Mouse (Mus musculus): ENCODE measurements around the gene Hist1h4n.

Gene Hist1h4n

DNA sequence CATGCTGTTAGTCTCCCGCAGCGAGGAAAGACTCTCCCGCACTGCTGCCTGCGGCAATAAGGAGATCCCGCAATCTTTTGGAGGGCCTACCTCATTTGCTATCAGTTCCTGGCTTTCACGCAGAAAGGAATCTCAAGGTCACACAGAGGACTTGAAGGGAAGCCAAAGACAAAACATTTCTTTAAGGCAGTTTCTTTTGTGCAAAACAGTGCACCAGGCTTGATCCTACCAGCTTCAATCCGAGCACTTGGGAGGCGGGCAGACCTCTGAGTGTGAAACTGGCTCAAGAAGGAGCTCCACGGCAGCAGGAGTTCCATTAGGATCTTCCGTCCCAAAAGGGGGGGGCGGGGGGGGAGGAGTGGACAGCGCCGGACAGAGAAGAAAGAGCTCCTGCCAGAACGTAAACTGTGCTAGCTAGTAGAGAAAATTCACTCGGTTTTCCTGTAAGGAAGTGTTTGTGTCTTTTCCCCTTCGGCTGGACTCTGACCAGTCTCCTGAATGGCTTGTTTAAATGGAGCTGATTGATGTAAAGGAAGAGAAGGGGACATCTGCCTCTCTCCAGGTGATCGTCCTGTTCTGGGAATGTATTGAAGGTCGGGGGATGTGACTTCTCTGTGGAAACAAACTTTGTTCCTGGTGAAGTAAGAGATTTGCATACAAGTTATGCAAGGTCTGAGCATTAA, 41.3 kb downstream of the Hist1h4n start:
- DNase-seq = no peak

DNA sequence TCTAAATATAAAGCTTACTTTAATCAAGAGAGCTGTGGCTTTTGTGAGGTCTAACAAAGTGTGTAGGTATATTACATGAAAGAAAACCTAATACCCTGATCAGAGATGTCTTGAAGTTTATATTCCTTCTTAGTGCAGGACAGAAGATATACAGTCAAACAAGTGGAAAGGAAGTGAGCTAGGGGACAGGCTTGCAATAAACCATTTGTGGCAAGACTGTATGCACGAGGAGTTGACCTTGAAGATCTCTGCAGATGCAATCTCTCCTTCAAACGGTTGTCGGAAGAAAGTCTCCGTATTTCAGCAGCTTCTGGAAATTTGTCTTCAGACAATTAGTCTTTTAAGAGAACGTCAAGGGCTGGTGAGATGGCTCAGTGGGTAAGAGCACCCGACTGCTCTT, 42.1 kb downstream of the Hist1h4n start:
- DNase-seq = no peak

DNA sequence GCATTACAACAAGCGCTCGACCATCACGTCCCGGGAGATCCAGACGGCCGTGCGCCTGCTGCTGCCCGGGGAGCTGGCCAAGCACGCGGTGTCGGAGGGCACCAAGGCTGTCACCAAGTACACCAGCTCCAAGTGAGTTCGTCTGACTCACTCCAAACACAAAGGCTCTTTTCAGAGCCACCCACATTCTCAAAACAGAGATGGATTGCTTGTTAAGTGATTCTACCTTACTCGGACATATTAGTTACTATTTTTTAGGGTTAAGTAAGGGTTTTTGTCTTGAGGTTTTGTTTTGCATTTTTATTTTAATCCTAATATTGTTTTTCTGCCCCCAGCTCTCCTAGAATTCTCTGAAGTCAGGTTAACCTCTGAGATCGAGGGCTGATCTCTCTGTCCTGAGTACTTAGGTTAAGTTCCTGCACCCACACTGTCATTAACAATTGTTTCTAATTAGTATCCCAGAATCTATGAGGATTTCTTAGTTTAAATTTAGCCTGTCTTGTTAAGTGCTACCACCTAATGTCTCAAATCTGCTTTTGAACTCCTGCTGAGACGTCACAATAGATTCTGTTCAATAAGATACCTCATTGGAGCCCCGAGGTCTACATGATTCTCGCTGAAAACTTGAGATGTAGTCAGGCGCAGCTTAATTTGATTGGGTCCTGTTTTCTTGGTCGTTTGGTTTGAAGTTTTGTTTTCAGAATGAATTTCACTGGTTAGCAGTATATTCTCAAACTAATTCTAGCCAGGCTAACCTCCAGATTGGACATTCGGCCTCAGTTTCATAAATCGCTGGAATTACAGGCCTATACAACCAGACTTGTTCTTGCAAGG, 44.0 kb downstream of the Hist1h4n start:
- peak; percentile 30 for DNase-seq

DNA sequence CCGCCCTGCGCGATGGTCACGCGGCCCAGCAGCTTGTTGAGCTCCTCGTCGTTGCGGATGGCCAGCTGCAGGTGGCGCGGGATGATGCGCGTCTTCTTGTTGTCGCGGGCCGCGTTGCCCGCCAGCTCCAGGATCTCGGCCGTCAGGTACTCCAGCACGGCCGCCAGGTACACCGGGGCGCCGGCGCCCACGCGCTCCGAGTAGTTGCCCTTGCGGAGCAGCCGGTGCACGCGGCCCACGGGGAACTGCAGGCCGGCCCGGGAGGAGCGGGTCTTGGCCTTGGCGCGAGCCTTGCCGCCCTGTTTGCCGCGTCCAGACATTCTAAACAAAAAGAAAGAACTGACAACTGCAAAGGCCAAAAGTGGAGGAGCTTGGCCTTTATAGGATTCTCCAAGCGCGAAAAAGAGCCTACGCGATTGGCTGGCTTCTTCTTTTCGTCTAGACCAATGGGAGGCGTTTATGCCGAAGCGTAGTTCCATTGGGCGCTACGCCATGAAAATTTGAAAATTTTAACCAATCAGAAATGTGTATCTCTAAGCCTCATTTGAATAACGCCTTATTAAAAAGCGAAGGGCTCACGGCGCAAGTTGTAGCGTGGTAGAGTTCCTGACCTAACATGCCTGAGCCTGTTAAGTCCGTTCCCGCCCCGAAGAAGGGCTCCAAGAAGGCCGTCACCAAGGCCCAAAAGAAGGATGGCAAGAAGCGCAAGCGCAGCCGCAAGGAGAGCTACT, 44.9 kb downstream of the Hist1h4n start, which contains the start of the genes Hist1h2an and Hist1h2bp:
Hist1h2an (minus strand) TSS at position 320 of the 731 bp plus-strand sequence.
Hist1h2bp (plus strand) TSS at position 563 of the 731 bp plus-strand sequence.
- DNase-seq = peak; percentile 99

DNA sequence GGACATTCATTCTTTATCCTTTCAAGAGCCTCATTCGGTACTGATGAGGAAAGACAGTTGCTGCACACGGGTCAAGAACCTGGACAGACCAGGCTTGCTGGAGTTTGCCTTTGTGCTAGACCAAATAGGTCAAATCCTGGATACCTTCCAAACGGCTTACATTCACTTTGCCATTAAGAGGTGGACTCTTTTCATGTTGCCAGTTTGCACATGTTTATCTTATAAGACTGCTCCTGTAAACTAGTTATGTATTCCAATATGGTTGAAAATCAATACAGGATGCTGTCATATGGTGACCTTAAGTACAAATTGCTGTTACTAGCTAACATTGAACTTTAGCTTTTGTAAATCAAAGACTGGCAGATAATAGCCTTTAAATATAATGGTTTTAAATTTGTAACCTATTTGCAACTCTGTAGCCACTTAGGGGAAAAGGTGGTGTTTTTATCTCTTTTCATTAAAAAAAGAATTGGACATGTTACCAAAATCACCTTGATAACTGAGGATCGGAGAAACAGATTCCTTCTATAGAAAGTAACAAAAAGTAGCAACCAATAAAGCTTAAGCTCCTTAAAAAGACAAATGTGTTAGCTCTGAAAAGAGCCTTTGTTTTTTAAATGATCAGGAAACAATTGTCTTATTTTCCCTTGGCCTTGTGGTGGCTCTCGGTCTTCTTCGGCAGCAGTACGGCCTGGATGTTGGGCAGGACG, 45.7 kb downstream of the Hist1h4n start:
- peak; percentile 53 for DNase-seq

DNA sequence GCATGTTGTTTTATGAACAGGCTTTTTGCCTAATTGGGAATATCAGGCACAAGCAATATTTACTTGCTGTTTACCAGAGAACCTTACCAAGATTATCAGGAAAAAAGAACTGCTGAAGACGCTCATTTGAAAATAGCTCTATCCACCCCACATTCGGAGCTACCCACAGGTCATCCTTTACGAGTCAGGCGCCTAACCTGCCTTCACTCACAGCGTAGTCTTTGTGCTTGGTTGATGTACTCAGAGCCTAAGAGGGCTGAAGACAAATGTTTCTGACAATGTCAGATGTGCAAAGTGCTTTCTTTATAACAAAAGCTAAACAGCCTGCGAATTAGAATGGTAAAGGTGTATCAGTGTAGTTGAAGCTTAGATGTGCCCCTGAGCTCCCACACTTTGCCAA, 47.7 kb downstream of the Hist1h4n start:
- no peak for DNase-seq

DNA sequence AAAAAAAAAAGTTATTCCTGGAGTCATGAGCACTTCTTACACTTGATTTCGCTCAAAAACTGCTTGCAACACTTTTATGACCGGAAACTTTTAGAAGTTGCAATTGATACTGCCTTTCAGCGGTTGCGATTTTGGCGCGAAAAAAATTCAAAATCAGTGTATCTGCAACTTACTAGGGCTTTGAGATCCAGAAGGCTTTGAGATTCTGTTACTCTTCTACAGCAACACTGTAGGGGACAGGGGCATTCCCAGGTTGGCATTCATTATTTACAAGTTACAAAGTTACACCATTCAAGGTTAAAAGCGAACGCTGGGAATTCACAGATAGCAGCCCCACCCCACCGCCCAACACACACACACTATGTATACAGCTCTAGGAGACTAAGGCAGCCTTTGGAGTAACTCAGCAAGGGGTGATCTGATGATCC, 48.2 kb downstream of the Hist1h4n start:
- peak; percentile 80 for DNase-seq

DNA sequence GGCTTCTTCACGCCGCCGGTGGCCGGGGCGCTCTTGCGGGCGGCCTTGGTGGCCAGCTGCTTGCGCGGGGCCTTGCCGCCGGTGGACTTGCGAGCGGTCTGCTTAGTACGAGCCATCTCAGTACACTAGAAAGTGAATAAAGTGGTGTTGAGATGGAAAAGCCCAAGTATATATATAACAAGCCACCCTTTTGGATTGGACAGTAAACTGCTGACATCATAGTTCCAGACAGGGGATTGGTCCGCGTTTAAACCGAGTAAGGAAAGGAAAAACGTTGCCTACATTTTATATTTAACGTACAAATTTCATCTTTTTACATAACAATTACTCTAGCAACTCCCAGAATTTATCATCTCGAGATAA, 48.8 kb downstream of the Hist1h4n start, which contains the start of gene Hist1h3i:
Hist1h3i (minus strand) TSS at position 116 of the 363 bp plus-strand sequence.
- peak; percentile 95 for DNase-seq

DNA sequence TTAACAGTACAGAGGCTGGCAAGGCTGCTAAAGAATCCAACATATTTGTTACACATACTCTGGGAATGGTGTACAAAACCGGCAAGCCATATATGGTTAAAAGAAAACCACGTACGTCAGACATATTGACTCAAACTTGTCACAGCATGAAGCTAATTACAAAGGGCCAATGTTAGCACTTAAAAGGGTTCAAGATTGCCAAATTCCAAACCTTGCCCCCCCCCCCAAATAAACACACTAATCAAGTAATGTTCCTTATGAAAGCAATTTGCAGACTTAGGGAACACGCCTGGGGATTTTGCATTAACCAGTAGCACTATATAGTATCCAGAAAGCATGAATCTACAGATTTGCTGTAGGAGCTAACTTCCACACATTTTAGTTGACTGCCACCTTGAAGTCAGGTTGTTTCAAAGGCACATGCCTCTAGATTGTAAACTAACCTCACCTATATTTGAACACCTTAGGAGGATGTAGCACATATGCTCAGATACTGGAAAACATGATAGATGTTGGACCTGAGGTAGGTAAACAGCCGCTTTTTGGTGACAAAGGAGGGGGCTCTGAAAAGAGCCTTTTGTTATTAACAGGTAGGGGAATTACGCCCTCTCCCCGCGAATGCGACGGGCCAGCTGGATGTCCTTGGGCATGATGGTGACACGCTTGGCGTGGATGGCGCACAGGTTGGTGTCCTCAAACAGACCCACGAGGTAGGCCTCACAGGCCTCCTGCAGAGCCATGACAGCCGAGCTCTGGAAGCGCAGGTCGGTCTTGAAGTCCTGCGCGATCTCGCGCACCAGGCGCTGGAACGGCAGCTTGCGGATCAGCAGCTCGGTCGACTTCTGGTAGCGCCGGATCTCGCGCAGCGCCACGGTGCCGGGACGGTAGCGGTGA, 49.4 kb downstream of the Hist1h4n start:
- peak; percentile 65 for DNase-seq
